Mouse (Mus musculus): ENCODE data around the gene Slc12a4. TPM values are rescaled to one million over a fixed set of nuclear protein-coding genes. Genes with fewer than 3 reads are reported as not detected.

Gene Slc12a4
- polyA plus RNA-seq, 1 experiment: not detected

GRCm38 (mm10) chr8:105938306-105938669 is 27.6 kb downstream of the Slc12a4 start, which contains the start of gene Psmb10:
Gene Psmb10, minus strand, starts transcription at chr8:105938444.
- WGBS: 21% methylated on average over 4 of the region's 4 CpGs
- no peak for TF ChIP-seq CTCF (IDR thresholded peaks at IDR 0.05; ENCODE audit: insufficient read depth, low read depth, low read length)
- TF ChIP-seq POLR2A (IDR thresholded peaks at IDR 0.05; ENCODE audit: insufficient read depth, low read depth, low read length): no peak
- peak within 1 kb of the TSS; percentile 87 for H3K27ac ChIP-seq (ENCODE audit: insufficient read depth, low read depth, low read length)
- peak within 1 kb of the TSS; percentile 77 for H3K4me3 ChIP-seq (ENCODE audit: insufficient read depth, low read depth, low read length)
- peaks cover 14% of the 10 kb centered on the region for H3K4me1 ChIP-seq (ENCODE audit: control insufficient read depth, insufficient read depth, low read length)

DNA sequence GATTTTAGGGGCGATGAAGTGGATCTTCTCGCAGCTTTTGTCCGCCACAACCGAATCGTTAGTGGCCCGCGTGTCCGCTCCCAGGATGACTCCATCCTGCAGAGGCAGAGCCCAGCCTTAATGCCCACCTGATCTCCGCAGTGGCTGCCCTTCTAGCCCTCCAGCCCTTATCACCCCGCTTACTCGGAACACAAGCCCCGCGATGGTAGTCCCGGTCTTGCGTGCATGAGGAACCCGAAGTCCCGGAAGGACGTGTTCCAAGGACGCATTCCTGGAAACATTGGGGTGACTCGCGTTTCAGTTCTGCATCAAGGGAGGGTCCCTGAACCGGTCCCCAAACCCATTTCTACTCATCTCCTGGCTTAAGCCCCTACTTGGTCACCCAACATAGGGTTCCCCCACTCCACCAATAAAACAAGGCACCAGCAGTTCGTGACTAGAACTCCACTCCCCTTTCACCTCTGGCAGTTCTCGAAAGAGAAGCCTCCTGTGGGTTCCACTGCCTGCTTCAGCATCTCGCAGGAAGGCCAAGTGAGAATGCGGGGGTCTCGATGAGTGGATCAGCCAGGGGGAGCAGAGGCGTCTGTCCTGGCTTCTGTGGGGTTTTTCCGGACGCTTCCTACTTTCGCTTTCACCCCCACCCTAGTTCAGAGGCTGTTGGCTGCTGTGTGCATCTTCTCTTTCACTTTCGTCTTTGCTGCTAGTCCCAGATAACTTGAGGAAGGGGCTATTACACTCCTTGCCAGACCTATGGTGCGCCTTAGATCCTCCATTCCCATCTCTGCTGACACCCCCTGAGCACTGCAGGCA is 28.2 kb downstream of the Slc12a4 start:
- under 1% methylated on average over 33 of the region's 33 CpGs for WGBS
- TF ChIP-seq POLR2A (IDR thresholded peaks at IDR 0.05; ENCODE audit: insufficient read depth, low read depth, low read length): no peak
- TF ChIP-seq CTCF (IDR thresholded peaks at IDR 0.05; ENCODE audit: insufficient read depth, low read depth, low read length): no peak

DNA sequence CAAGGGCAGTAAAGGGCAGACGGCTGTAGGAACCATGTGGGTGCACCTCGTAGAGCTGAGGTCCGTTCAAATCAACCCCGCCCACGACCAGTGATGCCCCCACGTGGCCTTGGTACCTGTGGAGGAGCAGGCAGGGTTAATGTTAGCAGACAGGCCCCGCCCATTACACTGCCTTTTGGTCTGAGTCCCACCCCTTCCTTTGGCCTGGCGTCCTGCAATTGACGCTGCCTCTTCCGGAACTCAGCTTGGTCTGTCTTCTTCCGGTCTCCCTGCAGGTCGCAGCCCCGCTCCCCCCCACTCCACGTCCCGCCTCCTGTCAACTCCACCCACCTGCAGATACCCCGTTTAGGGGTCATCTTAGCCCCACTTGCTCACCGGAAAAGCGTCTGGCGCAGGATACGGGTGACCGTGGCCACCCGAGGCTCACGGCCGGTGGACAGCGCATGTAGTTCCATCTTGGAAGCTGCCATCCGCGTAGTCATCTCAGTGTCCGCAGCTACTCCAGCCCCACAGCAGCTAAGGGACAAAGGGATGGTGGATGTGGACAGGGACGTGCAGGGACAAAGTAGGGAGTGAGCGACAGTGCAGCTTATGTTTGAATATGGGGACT is 28.9 kb downstream of the Slc12a4 start:
- peak overlapping the region; percentile 87 for H3K27ac ChIP-seq (ENCODE audit: insufficient read depth, low read depth, low read length)
- H3K4me3 ChIP-seq (ENCODE audit: insufficient read depth, low read depth, low read length): peak overlapping the region; percentile 77
- H3K4me1 ChIP-seq (ENCODE audit: control insufficient read depth, insufficient read depth, low read length): peaks cover 9% of the 10 kb centered on the region; the same call in 1 of the 2 replicates
- TF ChIP-seq POLR2A (IDR thresholded peaks at IDR 0.05; ENCODE audit: insufficient read depth, low read depth, low read length) (peak; percentile 33; the same call in 1 of the 2 replicates), CTCF (IDR thresholded peaks at IDR 0.05; ENCODE audit: insufficient read depth, low read depth, low read length) (no peak)
- under 1% methylated on average over 30 of the region's 30 CpGs for WGBS

More for the DNA sequence above, 28.2 kb downstream of the Slc12a4 start:
- Histone ChIP-seq H3K4me1 (ENCODE audit: control insufficient read depth, insufficient read depth, low read length) (peaks cover 9% of the 10 kb centered on the region; the same call in 1 of the 2 replicates), H3K4me3 (ENCODE audit: insufficient read depth, low read depth, low read length) (peak overlapping the region; percentile 77), H3K27ac (ENCODE audit: insufficient read depth, low read depth, low read length) (peak overlapping the region; percentile 87)

DNA sequence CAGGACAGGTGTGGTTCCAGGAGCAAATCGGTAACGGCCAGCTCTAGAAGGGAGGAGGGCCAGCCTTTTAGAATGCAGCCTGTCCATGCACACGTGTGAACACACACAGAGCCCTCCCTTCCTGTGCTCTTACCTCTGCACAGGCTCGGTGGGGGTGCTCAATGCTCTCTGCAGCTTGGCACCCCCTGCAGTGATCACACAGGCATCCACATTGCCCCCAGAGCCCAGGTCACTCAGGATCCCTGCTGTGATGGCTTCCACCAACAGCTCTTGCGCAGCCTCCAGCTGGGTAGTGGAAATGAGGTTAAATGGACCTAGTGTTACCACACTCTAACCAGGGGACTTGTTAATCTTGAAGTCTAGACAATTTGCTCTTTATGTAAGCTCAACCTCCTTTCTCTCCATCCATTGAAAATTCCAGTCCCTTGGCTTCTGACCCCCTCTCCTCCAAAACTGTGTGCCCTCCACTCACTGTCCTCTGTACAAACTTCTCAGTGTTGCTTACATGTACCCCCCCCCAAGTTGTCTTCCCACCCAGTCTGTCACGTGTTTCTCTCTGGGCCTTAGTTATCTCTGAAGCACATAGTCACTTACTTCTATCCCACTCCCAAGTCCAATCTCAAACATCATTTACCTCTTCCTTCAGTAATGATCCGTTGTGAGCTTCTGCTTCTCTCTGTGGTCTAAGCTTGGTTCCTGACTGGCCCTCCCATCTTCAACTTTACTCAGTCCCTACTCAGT is 29.9 kb downstream of the Slc12a4 start:
- no peak for TF ChIP-seq CTCF (IDR thresholded peaks at IDR 0.05; ENCODE audit: insufficient read depth, low read depth, low read length)
- TF ChIP-seq POLR2A (IDR thresholded peaks at IDR 0.05; ENCODE audit: insufficient read depth, low read depth, low read length): no peak

DNA sequence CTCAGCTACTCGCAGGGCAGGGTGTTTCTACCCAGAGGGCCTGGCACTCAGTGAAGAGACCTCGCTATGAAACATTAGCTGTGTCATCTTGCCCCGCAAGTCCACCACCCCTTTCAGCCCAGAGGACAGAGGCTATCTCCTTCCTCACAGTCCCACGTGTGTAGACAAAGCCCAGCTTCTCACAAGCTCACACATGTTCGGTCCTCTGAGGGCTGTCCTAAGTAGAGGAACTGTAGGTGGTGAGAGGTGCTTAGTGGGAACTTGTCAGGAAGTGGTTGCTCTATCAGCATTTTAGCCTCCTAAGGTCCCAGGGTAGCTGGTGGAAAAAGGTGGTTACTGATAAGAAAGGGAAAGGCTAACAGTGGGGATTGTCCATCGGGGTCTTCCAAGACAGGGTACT is 30.8 kb downstream of the Slc12a4 start:
- TF ChIP-seq CTCF (IDR thresholded peaks at IDR 0.05; ENCODE audit: insufficient read depth, low read depth, low read length) (no peak), POLR2A (IDR thresholded peaks at IDR 0.05; ENCODE audit: insufficient read depth, low read depth, low read length) (no peak)
- WGBS: 83% methylated on average over 6 of the region's 6 CpGs

More for the DNA sequence above, 29.9 kb downstream of the Slc12a4 start:
- H3K4me3 ChIP-seq (ENCODE audit: insufficient read depth, low read depth, low read length): peak overlapping the region; percentile 77; the same call in 1 of the 2 replicates
- H3K27ac ChIP-seq (ENCODE audit: insufficient read depth, low read depth, low read length): no peak overlapping the region; the same call in 1 of the 2 replicates
- H3K4me1 ChIP-seq (ENCODE audit: control insufficient read depth, insufficient read depth, low read length): peaks cover 9% of the 10 kb centered on the region
- 32% methylated on average over 7 of the region's 7 CpGs for WGBS

DNA sequence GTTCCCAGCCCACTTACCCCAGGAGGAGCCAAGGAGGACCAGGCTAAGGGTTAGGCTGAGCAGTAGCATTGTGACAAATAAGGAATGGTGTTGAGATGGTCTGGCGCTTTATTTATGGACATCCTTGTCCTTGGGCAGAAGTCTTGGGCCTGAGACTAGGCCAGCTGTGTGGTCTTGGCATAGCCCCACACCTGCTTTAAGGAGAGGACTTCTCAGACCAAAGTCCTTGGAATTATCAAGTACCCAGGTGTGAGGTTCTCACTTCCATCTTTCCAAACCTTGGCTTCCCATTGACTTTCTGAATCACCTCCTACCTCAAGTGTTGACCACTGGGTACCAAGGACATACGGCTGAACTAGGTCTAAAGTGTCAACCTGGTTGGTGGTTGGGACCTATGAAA is 32.1 kb downstream of the Slc12a4 start, which contains the start of gene Ctrl:
Ctrl (minus strand) TSS at position 101 of the 400 bp plus-strand sequence.
- no peak for TF ChIP-seq CTCF (IDR thresholded peaks at IDR 0.05; ENCODE audit: insufficient read depth, low read depth, low read length)
- no peak for TF ChIP-seq POLR2A (IDR thresholded peaks at IDR 0.05; ENCODE audit: insufficient read depth, low read depth, low read length)
- 93% methylated on average over 2 of the region's 2 CpGs for WGBS
- Histone ChIP-seq H3K4me3 (ENCODE audit: insufficient read depth, low read depth, low read length) (no peak within 1 kb of the TSS), H3K4me1 (ENCODE audit: control insufficient read depth, insufficient read depth, low read length) (peaks cover 17% of the 10 kb centered on the region), H3K27ac (ENCODE audit: insufficient read depth, low read depth, low read length) (no peak within 1 kb of the TSS)

More for the DNA sequence above, 30.8 kb downstream of the Slc12a4 start:
- no peak overlapping the region for H3K27ac ChIP-seq (ENCODE audit: insufficient read depth, low read depth, low read length)
- H3K4me3 ChIP-seq (ENCODE audit: insufficient read depth, low read depth, low read length): no peak overlapping the region
- H3K4me1 ChIP-seq (ENCODE audit: control insufficient read depth, insufficient read depth, low read length): peaks cover 17% of the 10 kb centered on the region

DNA sequence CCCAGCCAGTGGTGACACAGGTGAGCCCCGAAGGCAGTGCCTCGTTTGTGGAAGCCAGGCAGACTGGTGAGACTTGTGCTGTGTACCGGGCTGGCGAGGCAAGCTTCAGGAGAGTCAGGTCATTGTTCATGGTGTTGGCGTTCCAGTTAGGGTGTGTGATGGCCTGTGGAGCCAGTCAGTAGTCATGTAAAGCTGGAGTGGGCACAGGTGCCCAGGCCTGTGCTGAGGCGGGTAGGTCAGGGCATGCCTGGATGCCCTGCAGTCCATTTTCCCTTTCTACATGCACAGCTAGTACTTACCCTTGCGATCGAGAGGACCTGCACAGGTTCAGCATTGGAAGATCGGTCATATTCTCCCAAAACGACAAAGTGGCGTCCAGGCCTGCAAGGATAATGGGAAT is 33.4 kb downstream of the Slc12a4 start:
- WGBS: 92% methylated on average over 11 of the region's 11 CpGs
- Histone ChIP-seq H3K4me3 (ENCODE audit: insufficient read depth, low read depth, low read length) (no peak overlapping the region), H3K4me1 (ENCODE audit: control insufficient read depth, insufficient read depth, low read length) (peaks cover 17% of the 10 kb centered on the region), H3K27ac (ENCODE audit: insufficient read depth, low read depth, low read length) (no peak overlapping the region)
- TF ChIP-seq CTCF (IDR thresholded peaks at IDR 0.05; ENCODE audit: insufficient read depth, low read depth, low read length) (no peak), POLR2A (IDR thresholded peaks at IDR 0.05; ENCODE audit: insufficient read depth, low read depth, low read length) (no peak)

DNA sequence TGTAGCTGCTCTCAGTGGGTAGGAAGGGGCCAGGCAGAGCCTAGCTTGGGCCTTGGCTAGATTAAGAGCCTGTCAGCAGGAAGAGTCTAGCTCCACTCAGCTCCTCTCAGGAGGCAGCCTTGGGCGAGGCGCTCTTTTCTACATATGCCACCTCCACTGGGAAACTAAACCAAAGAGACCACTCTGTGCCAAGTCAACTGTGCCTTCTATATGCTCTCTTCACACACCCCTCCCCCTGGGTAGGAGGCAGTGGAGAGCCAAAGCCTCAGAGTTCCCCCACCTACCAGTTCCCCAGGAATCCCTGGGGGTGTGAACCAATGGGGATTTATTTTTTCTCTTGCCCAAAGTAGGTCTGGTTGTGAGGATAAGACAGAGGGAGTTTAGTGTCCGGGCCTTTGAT is 34.6 kb downstream of the Slc12a4 start:
- no peak overlapping the region for H3K4me3 ChIP-seq (ENCODE audit: insufficient read depth, low read depth, low read length)
- no peak overlapping the region for H3K27ac ChIP-seq (ENCODE audit: insufficient read depth, low read depth, low read length)
- WGBS: 92% methylated on average over 3 of the region's 3 CpGs
- no peak for TF ChIP-seq POLR2A (IDR thresholded peaks at IDR 0.05; ENCODE audit: insufficient read depth, low read depth, low read length)
- no peak for TF ChIP-seq CTCF (IDR thresholded peaks at IDR 0.05; ENCODE audit: insufficient read depth, low read depth, low read length)
- peaks cover 13% of the 10 kb centered on the region for H3K4me1 ChIP-seq (ENCODE audit: control insufficient read depth, insufficient read depth, low read length)
